Mouse (Mus musculus): Measurements from ENCODE around the gene Wars. TPM values are rescaled to one million over a fixed set of nuclear protein-coding genes. Genes with fewer than 3 reads are reported as not detected.

Wars gene
- total and polyA plus RNA-seq, 2 experiments, result 11.7 to 24.3 TPM

- no peak for DNase-seq (ENCODE audit: extremely low read depth, low read depth, low spot score)
- H3K79me2 ChIP-seq (ENCODE audit: control insufficient read depth, insufficient read depth, low read length), result no peaks in the 10 kb centered on the region
- no peak overlapping the region for H3K4me3 ChIP-seq (ENCODE audit: insufficient read depth, low read depth, low read length)
- no peak overlapping the region for H3K27ac ChIP-seq (replicated peaks; ENCODE audit: insufficient read depth, low read depth, low read length)
- H3K4me1 ChIP-seq (ENCODE audit: control insufficient read depth, insufficient read depth, low read length), result no peaks in the 10 kb centered on the region
- no peak overlapping the region for H3K9ac ChIP-seq (ENCODE audit: low read depth, low read length)
- H3K27me3 ChIP-seq (ENCODE audit: control insufficient read depth, insufficient read depth, low read length), result no peaks in the 10 kb centered on the region
- TF ChIP-seq CTCF (IDR thresholded peaks at IDR 0.05; ENCODE audit: low read depth, low read length) (no peak), POLR2A (IDR thresholded peaks at IDR 0.05; ENCODE audit: extremely low read depth, insufficient read depth, low read length) (no peak)
- 76% methylated on average over 6 of the region's 6 CpGs for WGBS
- H3K36me3 ChIP-seq (ENCODE audit: control insufficient read depth, insufficient read depth, low read length), result no peaks in the 10 kb centered on the region
These were observed 21.9 kb upstream of the Wars start for GRCm38 (mm10) chr12:108915893-108916292.

GRCm38 (mm10) chr12:108914709-108915340 lies 20.9 kb upstream of the Wars start:
- Histone ChIP-seq H3K4me1 (ENCODE audit: control insufficient read depth, insufficient read depth, low read length) (no peaks in the 10 kb centered on the region), H3K36me3 (ENCODE audit: control insufficient read depth, insufficient read depth, low read length) (no peaks in the 10 kb centered on the region), H3K27ac (replicated peaks; ENCODE audit: insufficient read depth, low read depth, low read length) (no peak overlapping the region), H3K79me2 (ENCODE audit: control insufficient read depth, insufficient read depth, low read length) (no peaks in the 10 kb centered on the region), H3K27me3 (ENCODE audit: control insufficient read depth, insufficient read depth, low read length) (no peaks in the 10 kb centered on the region), H3K9ac (ENCODE audit: low read depth, low read length) (no peak overlapping the region), H3K4me3 (ENCODE audit: insufficient read depth, low read depth, low read length) (no peak overlapping the region)
- no peak for TF ChIP-seq CTCF (IDR thresholded peaks at IDR 0.05; ENCODE audit: low read depth, low read length)
- TF ChIP-seq POLR2A (IDR thresholded peaks at IDR 0.05; ENCODE audit: extremely low read depth, insufficient read depth, low read length), result no peak
- DNase-seq (ENCODE audit: extremely low read depth, low read depth, low spot score), result no peak
- 87% methylated on average over 12 of the region's 12 CpGs for WGBS

GRCm38 (mm10) chr12:108914198-108914597 lies 20.2 kb upstream of the Wars start:
- Histone ChIP-seq H3K9ac (ENCODE audit: low read depth, low read length) (no peak overlapping the region), H3K4me3 (ENCODE audit: insufficient read depth, low read depth, low read length) (no peak overlapping the region), H3K27ac (replicated peaks; ENCODE audit: insufficient read depth, low read depth, low read length) (no peak overlapping the region), H3K36me3 (ENCODE audit: control insufficient read depth, insufficient read depth, low read length) (no peaks in the 10 kb centered on the region), H3K27me3 (ENCODE audit: control insufficient read depth, insufficient read depth, low read length) (no peaks in the 10 kb centered on the region), H3K79me2 (ENCODE audit: control insufficient read depth, insufficient read depth, low read length) (no peaks in the 10 kb centered on the region), H3K4me1 (ENCODE audit: control insufficient read depth, insufficient read depth, low read length) (no peaks in the 10 kb centered on the region)
- no peak for DNase-seq (ENCODE audit: extremely low read depth, low read depth, low spot score)
- TF ChIP-seq CTCF (IDR thresholded peaks at IDR 0.05; ENCODE audit: low read depth, low read length) (no peak), POLR2A (IDR thresholded peaks at IDR 0.05; ENCODE audit: extremely low read depth, insufficient read depth, low read length) (no peak)
- 88% methylated on average over 3 of the region's 3 CpGs for WGBS

GRCm38 (mm10) chr12:108912442-108912841 lies 18.5 kb upstream of the Wars start:
- no peaks in the 10 kb centered on the region for H3K27me3 ChIP-seq (ENCODE audit: control insufficient read depth, insufficient read depth, low read length)
- H3K4me3 ChIP-seq (ENCODE audit: insufficient read depth, low read depth, low read length), result no peak overlapping the region
- DNase-seq (ENCODE audit: extremely low read depth, low read depth, low spot score), result no peak
- H3K9ac ChIP-seq (ENCODE audit: low read depth, low read length), result no peak overlapping the region
- H3K27ac ChIP-seq (replicated peaks; ENCODE audit: insufficient read depth, low read depth, low read length), result no peak overlapping the region
- H3K79me2 ChIP-seq (ENCODE audit: control insufficient read depth, insufficient read depth, low read length), result no peaks in the 10 kb centered on the region
- TF ChIP-seq POLR2A (IDR thresholded peaks at IDR 0.05; ENCODE audit: extremely low read depth, insufficient read depth, low read length) (no peak), CTCF (IDR thresholded peaks at IDR 0.05; ENCODE audit: low read depth, low read length) (no peak)
- no peaks in the 10 kb centered on the region for H3K36me3 ChIP-seq (ENCODE audit: control insufficient read depth, insufficient read depth, low read length)
- 90% methylated on average over 2 of the region's 2 CpGs for WGBS
- H3K4me1 ChIP-seq (ENCODE audit: control insufficient read depth, insufficient read depth, low read length), result no peaks in the 10 kb centered on the region

GRCm38 (mm10) chr12:108909846-108910433 lies 16.0 kb upstream of the Wars start:
- Histone ChIP-seq H3K36me3 (ENCODE audit: control insufficient read depth, insufficient read depth, low read length) (no peaks in the 10 kb centered on the region), H3K9ac (ENCODE audit: low read depth, low read length) (no peak overlapping the region), H3K27me3 (ENCODE audit: control insufficient read depth, insufficient read depth, low read length) (no peaks in the 10 kb centered on the region), H3K4me1 (ENCODE audit: control insufficient read depth, insufficient read depth, low read length) (no peaks in the 10 kb centered on the region), H3K4me3 (ENCODE audit: insufficient read depth, low read depth, low read length) (no peak overlapping the region), H3K27ac (replicated peaks; ENCODE audit: insufficient read depth, low read depth, low read length) (no peak overlapping the region), H3K79me2 (ENCODE audit: control insufficient read depth, insufficient read depth, low read length) (no peaks in the 10 kb centered on the region)
- TF ChIP-seq CTCF (IDR thresholded peaks at IDR 0.05; ENCODE audit: low read depth, low read length) (no peak), POLR2A (IDR thresholded peaks at IDR 0.05; ENCODE audit: extremely low read depth, insufficient read depth, low read length) (no peak)
- 92% methylated on average over 8 of the region's 8 CpGs for WGBS
- DNase-seq (ENCODE audit: extremely low read depth, low read depth, low spot score), result no peak

GRCm38 (mm10) chr12:108906398-108906797 lies 12.4 kb upstream of the Wars start:
- no peaks in the 10 kb centered on the region for H3K4me1 ChIP-seq (ENCODE audit: control insufficient read depth, insufficient read depth, low read length)
- 95% methylated on average over 12 of the region's 12 CpGs for WGBS
- no peak overlapping the region for H3K9ac ChIP-seq (ENCODE audit: low read depth, low read length)
- TF ChIP-seq POLR2A (IDR thresholded peaks at IDR 0.05; ENCODE audit: extremely low read depth, insufficient read depth, low read length) (no peak), CTCF (IDR thresholded peaks at IDR 0.05; ENCODE audit: low read depth, low read length) (no peak)
- no peaks in the 10 kb centered on the region for H3K27me3 ChIP-seq (ENCODE audit: control insufficient read depth, insufficient read depth, low read length)
- H3K27ac ChIP-seq (replicated peaks; ENCODE audit: insufficient read depth, low read depth, low read length), result no peak overlapping the region
- no peak overlapping the region for H3K4me3 ChIP-seq (ENCODE audit: insufficient read depth, low read depth, low read length)
- no peaks in the 10 kb centered on the region for H3K36me3 ChIP-seq (ENCODE audit: control insufficient read depth, insufficient read depth, low read length)
- no peak for DNase-seq (ENCODE audit: extremely low read depth, low read depth, low spot score)
- no peaks in the 10 kb centered on the region for H3K79me2 ChIP-seq (ENCODE audit: control insufficient read depth, insufficient read depth, low read length)
